Mouse (Mus musculus): Measurements from ENCODE around the gene Gfpt1.

The Gfpt1 gene

GRCm38 (mm10) chr6:87101955-87102353 lies 59.3 kb downstream of the Gfpt1 start:
- DNase-seq: no peak

GRCm38 (mm10) chr6:87102421-87102911 lies 59.8 kb downstream of the Gfpt1 start:
- DNase-seq: no peak

DNA sequence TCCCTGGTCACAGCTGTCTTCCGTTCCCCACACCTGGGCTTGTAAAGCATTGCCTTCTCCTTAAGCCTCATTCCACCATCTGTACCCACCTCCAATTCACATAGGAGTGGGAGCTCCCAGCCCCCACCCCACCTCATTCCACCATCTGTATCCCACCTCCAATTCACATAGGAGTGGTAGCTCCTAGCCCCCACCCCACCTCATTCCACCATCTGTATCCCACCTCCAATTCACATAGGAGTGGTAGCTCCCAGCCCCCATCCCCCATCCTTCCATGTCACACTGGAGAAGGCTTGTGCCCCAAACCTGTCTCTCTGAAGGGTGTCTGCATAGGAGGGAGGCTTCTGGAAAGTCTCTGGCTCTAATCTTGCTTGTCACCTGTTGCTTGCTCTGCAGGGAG lies 60.7 kb downstream of the Gfpt1 start:
- no peak for DNase-seq

GRCm38 (mm10) chr6:87104123-87104796 lies 61.6 kb downstream of the Gfpt1 start, which contains the start of gene D6Ertd527e:
D6Ertd527e (plus strand) TSS chr6:87104746.
- DNase-seq: no peak

DNA sequence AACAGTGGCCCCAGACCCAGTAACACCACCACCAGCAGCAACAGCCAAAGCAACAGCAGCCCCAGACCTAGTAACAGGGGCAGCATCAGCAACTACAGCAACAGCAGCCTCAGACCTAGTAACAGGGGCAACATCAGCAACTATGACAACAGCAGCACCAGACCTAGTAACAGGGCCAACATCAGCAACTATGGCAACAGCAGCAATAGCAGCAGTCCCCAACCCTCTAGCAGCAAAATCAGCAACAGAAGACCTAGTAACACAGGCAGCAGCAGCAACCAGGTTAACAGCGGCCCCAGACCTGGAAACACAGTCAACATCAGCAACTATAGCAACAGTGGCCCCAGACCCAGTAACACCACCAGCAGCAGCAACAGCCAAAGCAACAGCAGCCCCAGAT lies 68.8 kb downstream of the Gfpt1 start:
- no peak for DNase-seq

DNA sequence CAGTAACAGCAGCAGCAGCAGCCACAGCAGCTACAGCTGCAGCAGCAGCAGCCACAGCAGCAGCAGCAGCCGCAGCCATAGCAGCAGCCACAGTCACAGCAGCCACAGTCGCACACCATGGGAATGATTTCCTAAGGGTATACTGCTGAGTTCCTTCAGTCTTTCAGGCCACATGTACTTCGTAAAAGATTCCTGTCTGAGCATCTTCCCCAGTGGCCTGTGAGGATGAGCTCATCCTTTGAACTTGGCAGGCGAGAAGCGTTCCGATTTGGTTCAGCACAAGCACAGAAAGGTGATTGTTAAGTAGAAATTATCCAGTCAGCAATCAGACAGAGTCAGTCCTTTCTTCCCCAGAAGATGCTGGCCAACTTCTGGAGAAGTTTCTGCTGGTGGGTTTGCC lies 69.5 kb downstream of the Gfpt1 start:
- no peak for DNase-seq

DNA sequence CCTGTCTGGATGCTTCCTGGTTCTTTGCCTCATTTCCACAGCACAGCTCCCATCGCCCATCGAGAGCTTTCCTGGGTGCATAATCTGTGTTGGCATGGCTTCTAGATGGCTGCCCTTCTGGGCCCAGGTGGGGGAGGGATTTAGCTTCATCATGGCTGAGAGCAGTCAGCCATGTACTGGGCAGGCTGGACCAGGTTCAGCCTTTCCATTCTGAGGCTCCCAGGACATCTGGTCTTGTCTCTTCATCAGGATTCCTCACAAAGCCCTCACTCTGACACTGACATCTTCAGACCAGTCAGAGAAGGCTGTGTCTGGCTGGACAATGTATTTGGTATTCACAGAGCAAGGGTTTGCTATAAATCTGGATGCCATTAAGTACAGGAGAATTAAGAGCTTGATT lies 73.3 kb downstream of the Gfpt1 start:
- DNase-seq: no peak

GRCm38 (mm10) chr6:87116596-87116995 lies 74.0 kb downstream of the Gfpt1 start:
- no peak for DNase-seq

- DNase-seq: no peak
Measured at GRCm38 (mm10) chr6:87119066-87119837, 76.6 kb downstream of the Gfpt1 start.

DNA sequence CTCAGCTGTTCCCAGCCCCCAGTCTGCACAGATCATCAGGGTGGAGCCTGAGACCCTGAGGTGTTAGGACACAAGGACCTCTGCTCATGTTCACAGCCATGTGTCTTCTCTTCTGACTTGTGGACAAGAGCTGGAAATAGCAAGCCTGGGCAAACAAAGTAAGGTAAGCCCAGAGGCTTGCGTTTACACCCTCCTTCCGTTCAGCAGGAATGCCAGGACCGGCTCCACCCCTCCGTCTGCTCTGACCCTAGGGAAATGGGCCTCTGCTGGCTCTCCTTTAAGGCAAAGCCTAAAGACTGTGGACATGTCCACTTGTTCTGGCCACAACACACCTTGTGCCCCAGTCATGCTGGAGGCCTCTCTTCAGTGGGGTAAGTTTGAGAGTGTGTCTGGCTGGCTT lies 77.3 kb downstream of the Gfpt1 start:
- DNase-seq: no peak

DNA sequence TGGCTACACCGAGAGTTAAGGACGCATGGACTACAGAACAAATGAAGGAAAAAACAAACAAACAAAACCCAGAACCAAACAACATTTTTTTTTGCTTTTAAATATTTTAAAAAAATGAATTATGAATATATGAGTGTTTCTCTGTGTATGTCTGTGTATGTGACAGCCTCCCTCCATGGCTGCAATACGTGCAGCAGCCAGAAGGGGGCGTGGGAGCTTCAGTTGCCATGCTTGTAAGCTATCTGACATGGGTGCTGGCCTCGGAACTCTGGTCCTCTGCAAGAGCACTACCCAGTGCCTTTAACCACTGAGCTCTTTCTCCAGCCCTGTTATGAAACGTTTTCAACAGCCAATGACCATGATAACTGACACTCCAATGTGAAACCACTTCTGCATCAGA lies 78.0 kb downstream of the Gfpt1 start:
- DNase-seq: no peak

GRCm38 (mm10) chr6:87121961-87122360 lies 79.3 kb downstream of the Gfpt1 start:
- no peak for DNase-seq

DNA sequence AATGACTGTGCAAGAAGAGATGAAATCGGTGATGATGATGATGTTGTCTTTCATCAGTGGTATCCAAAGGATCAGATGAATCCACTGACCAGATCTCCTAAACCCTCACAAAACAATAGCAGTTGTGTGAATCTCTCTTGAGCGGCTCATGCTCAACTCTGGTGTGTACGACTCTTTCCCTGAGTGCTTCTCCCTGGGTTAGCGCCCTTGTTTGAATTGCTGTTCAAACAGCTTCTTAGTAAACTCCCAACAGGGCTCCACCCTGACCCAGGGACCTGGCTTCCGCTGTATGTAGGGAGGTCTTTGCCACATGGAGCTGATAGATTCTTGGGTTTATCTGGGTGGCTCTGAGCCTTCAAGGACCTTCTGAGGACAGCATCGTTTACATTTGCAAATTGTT lies 80.8 kb downstream of the Gfpt1 start:
- no peak for DNase-seq

GRCm38 (mm10) chr6:87123973-87124372 lies 81.3 kb downstream of the Gfpt1 start:
- no peak for DNase-seq

DNA sequence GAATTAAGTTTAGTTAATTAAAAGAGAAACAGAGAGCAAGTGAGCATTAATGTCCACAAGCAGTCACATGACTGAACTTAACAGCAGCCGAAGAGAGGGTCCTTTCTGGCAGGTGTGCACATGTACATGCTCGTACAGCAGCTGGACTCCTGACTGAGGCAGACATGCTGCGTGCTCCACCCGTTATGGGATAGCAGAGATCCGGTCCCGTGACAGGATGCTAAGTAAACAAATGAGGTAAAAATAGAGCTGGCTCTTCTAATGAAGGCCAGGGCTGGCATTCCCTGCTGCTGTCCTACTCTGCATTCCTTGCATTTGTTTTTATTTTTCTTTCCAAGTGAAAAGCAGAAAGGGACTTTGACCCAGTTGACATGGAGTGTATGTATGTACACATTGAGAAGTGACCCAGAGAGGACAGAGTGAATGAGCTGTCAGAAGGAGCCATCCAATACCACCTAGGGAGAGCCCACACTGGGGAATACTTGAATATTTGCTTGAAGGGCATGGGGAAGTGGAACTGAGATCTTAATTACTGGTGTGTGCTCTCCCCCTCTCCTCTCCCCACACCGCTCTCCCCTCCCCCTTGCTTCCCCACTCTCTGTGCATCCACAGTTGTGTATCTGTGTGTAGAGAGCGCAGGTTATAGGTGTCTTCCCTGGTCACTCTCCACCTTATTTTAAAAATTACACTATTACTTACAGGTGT lies 84.6 kb downstream of the Gfpt1 start:
- no peak for DNase-seq

GRCm38 (mm10) chr6:87129861-87130260 lies 87.2 kb downstream of the Gfpt1 start:
- DNase-seq: no peak

- no peak for DNase-seq
Measured at GRCm38 (mm10) chr6:87130628-87131027, 88.0 kb downstream of the Gfpt1 start.

- DNase-seq: no peak
Measured at GRCm38 (mm10) chr6:87131078-87131477, 88.4 kb downstream of the Gfpt1 start.

DNA sequence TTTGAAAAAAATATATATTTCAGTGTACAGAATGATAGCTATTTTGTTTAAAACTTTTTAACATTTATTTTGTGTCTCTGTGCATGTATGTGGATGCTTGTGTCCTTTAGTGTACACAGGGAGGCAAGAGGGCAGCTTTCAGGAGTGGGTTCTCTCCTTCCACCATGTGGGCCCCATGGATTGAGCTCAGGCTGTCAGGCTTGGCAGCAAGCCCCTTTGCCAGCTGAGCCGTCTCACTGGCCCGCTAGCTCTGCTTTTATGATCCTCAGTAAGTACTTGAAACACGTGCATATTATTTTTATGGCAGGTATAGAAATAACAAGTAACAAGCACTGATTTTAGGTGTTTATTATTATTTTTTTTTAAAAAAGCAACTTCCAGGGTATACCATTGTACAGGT lies 90.9 kb downstream of the Gfpt1 start:
- no peak for DNase-seq

DNA sequence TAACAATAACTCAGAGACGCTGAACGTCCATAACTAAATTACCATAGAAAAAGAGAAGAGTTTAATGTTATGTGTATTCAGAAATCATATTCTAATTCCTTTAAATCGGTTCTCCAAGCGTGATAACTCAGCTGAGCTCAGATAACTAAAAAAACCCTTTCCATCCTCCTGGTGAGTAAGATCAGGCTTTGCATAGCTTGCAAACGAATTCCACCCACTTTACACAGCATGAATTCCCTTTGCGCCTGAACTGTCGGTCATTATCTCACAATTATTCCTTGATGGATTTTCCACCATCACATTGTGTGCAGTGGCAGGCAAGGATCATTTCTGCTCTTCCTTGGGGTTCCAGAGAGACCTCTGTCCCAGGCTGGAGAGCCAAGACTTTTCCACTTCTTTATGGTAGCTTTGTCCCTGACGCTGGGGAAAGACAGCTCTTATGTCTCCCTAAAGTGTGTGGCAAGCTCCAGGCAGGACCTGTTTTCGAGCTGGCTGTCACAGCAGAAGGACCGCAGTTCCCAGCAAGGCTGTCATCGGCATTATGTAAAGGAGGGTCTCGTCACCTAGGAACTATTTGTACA lies 91.4 kb downstream of the Gfpt1 start:
- DNase-seq: no peak

DNA sequence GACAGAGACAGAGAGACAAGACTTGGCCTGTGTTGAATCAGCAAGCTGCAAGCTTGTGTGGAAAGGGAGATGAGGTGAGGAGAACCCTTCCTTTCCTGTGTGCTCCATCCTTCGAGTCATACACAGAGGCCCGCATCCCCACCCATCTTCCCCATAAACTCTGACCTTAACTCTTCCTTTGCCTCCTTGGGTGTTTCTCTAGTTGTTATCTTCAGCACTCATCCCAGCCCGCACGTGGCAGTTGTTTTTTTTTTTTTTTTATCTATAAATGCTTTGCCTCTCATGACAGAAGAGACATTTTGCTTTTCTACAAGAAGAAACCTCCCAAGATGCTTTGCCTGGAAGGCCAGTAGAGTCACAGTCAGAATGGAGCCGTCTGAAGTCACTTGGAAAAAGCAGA lies 95.8 kb downstream of the Gfpt1 start:
- no peak for DNase-seq

- DNase-seq: no peak
Measured at GRCm38 (mm10) chr6:87139796-87140553, 97.3 kb downstream of the Gfpt1 start.
